Mouse (Mus musculus): ENCODE results near the gene Aqp11. TPM values are rescaled to one million over a fixed set of nuclear protein-coding genes. Genes with fewer than 3 reads are reported as not detected.

Gene Aqp11
- total RNA-seq (2021), result 1 to 10 TPM; 1.6 to 1.8 TPM
- long read RNA-seq, experiment 1, partial matches to known transcripts, result 0 of 1 reads
- long read RNA-seq, experiment 1, other reads (novel, unspliced or antisense), result 0 of 1 reads
- long read RNA-seq, experiment 2, partial matches to known transcripts, result 0 of 3 reads
- long read RNA-seq, experiment 2, other reads (novel, unspliced or antisense), result 1 of 3 reads

GRCm38 (mm10) chr7:97737638-97738456, at the start of gene Aqp11:
Gene Aqp11 (minus strand): TSS chr7:97738289.
- peak; percentile 87 for DNase-seq
- intact Hi-C loops (cut with DNase I; ENCODE audit: low total_unique reads), result no loop called here

- intact Hi-C loops (cut with DNase I; ENCODE audit: low total_unique reads), result no loop called here
Measured at GRCm38 (mm10) chr7:97783523-97783922, 45.4 kb upstream of the Aqp11 start.

GRCm38 (mm10) chr7:97781496-97781895, 43.4 kb upstream of the Aqp11 start:
- DNase-seq, result no peak

More at GRCm38 (mm10) chr7:97783523-97783922, 45.4 kb upstream of the Aqp11 start:
- DNase-seq, result no peak

GRCm38 (mm10) chr7:97780815-97781214, 42.7 kb upstream of the Aqp11 start:
- intact Hi-C loops (cut with DNase I; ENCODE audit: low total_unique reads), result no loop called here
- no peak for DNase-seq

More at GRCm38 (mm10) chr7:97781496-97781895, 43.4 kb upstream of the Aqp11 start:
- intact Hi-C loops (cut with DNase I; ENCODE audit: low total_unique reads), result no loop called here

- no peak for DNase-seq
- intact Hi-C loops (cut with DNase I; ENCODE audit: low total_unique reads), result no loop called here
Measured at GRCm38 (mm10) chr7:97780222-97780621, 42.1 kb upstream of the Aqp11 start.

- DNase-seq, result no peak
Measured at GRCm38 (mm10) chr7:97777191-97777590, 39.1 kb upstream of the Aqp11 start.

GRCm38 (mm10) chr7:97775923-97776322, 37.8 kb upstream of the Aqp11 start:
- intact Hi-C loops (cut with DNase I; ENCODE audit: low total_unique reads), result no loop called here
- DNase-seq, result no peak

More at GRCm38 (mm10) chr7:97777191-97777590, 39.1 kb upstream of the Aqp11 start:
- intact Hi-C loops (cut with DNase I; ENCODE audit: low total_unique reads), result no loop called here

GRCm38 (mm10) chr7:97775380-97775779, 37.3 kb upstream of the Aqp11 start:
- intact Hi-C loops (cut with DNase I; ENCODE audit: low total_unique reads), result no loop called here
- DNase-seq, result no peak

GRCm38 (mm10) chr7:97770841-97771620, 32.9 kb upstream of the Aqp11 start:
- intact Hi-C loops (cut with DNase I; ENCODE audit: low total_unique reads), result no loop called here
- DNase-seq, result no peak

- no peak for DNase-seq
- intact Hi-C loops (cut with DNase I; ENCODE audit: low total_unique reads), result no loop called here
Measured at GRCm38 (mm10) chr7:97769020-97769419, 30.9 kb upstream of the Aqp11 start.

GRCm38 (mm10) chr7:97767841-97768240, 29.8 kb upstream of the Aqp11 start:
- DNase-seq, result no peak
- intact Hi-C loops (cut with DNase I; ENCODE audit: low total_unique reads), result no loop called here

- intact Hi-C loops (cut with DNase I; ENCODE audit: low total_unique reads), result no loop called here
- DNase-seq, result no peak
Measured at GRCm38 (mm10) chr7:97766406-97767166, 28.5 kb upstream of the Aqp11 start.

GRCm38 (mm10) chr7:97765963-97766347, 27.9 kb upstream of the Aqp11 start:
- no peak for DNase-seq
- intact Hi-C loops (cut with DNase I; ENCODE audit: low total_unique reads), result no loop called here

GRCm38 (mm10) chr7:97765181-97765962, 27.3 kb upstream of the Aqp11 start:
- DNase-seq, result no peak
- intact Hi-C loops (cut with DNase I; ENCODE audit: low total_unique reads), result no loop called here

- intact Hi-C loops (cut with DNase I; ENCODE audit: low total_unique reads), result no loop called here
- DNase-seq, result no peak
Measured at GRCm38 (mm10) chr7:97764591-97764990, 26.5 kb upstream of the Aqp11 start.

- no peak for DNase-seq
- intact Hi-C loops (cut with DNase I; ENCODE audit: low total_unique reads), result no loop called here
Measured at GRCm38 (mm10) chr7:97756967-97757881, 19.1 kb upstream of the Aqp11 start.
